Mouse (Mus musculus) hindlimb bud, embryonic 11.5 days (tissue): ENCODE measurements around the gene Csf2.
A peak's percentile ranks its signal among the peaks of the same experiment; 100 is the strongest.
"Not testable (repeated sequence)": the region's sequence is repeated elsewhere in the genome, so short reads cannot be mapped to it uniquely, and the experiment has no call there.

ENCODE experiments used
- DNase-seq: peaks from one replicate; pipeline ENCODE4 v3.0.0-alpha.2; 2012; ENCODE audit warnings: low read depth, low spot score; ENCODE audit errors: extremely low spot score

The Csf2 gene

DNA sequence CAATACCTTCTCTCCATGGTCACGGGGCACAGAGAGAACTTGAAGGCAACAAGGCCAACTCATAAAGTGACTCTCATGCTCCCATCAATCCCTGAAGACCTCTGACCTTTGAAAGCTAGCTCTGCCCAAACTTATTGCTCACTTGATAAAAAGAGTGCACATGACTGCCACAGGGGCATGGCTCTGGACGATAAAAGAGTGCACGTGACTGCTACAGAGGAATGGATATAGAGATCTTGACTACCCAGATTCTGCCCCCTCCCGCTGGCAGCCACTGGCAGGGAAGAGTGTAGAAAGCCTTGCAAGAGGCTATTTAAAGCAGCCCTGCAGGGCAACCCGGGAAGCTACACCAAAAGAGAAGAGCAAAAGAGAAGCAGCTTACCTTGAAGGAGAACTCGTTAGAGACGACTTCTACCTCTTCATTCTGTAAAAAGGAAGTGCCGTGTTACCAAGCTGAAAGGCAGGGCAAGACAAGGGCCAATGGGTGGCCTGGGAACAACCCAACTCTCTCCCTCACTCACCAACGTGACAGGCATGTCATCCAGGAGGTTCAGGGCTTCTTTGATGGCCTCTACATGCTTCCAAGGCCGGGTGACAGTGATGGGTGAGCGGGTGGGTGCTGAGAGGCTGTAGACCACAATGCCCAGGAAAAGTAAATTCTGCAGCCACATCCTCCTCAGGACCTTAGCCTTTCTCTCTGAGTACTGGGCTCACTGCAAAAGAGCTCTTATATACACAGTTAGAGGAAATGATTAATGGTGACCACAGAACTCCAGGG lies at the start of gene Csf2:
Csf2 (minus strand) TSS at position 728 of the 778 bp plus-strand sequence.
- no peak for DNase-seq

DNA sequence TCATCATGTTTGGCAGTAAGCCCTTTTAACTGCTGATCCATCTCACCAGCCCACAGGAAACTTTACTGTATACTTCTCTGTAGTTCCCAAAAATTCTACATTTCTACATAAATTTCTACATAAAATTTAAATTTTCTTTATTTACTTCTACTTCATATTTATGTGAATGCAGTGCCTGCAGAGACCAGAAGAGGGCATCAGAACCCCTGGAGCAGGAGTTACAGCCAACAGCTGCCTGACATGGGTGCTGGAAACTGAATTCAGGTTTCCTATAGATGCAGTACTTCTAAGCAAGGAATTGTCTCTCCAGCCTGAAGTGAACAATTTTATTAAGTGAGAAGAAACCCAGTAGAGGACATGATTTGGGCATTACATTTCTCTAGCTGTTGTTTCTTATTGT lies 49.3 kb upstream of the Csf2 start:
- no peak for DNase-seq

DNA sequence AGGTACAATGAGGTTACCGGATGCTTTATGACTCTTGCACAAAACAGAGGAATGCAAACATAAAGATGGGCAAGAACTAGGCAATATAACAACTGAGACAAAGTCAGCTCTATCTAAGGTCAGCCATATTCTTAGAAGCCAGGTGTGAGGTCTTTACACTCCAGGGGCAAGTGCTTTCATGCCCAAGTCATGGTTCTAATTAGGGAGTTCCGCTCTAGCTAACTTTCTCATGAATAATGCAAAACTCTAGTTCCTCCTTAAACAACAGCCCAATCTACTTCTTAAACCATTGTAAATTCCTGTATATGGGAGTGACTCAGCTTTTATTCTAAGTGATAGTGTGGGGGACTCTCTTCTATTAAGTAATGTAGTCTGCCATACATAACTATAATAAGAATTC lies 48.0 kb upstream of the Csf2 start:
- not testable (repeated sequence) for DNase-seq

GRCm38 (mm10) chr11:54296734-54297133 lies 47.3 kb upstream of the Csf2 start:
- DNase-seq: no peak

DNA sequence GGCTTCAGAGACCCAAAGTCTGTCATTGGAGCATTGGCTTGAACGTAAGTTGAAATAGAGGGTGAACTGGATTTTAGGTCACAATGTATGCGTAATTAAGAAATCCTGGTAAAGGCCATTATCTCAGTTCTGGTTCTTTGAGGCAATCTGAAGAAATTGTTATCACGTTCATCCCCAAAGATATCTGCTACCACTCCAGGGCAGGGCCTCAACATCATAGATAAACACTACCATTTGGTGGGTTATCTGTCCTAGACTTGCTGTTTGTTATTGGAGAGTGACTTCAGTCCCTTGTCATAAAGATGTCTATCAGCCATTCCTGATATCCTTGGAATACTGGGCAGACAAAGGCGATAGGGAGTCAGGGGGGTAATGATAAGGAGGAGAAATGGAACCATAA lies 46.5 kb upstream of the Csf2 start:
- DNase-seq: no peak

DNA sequence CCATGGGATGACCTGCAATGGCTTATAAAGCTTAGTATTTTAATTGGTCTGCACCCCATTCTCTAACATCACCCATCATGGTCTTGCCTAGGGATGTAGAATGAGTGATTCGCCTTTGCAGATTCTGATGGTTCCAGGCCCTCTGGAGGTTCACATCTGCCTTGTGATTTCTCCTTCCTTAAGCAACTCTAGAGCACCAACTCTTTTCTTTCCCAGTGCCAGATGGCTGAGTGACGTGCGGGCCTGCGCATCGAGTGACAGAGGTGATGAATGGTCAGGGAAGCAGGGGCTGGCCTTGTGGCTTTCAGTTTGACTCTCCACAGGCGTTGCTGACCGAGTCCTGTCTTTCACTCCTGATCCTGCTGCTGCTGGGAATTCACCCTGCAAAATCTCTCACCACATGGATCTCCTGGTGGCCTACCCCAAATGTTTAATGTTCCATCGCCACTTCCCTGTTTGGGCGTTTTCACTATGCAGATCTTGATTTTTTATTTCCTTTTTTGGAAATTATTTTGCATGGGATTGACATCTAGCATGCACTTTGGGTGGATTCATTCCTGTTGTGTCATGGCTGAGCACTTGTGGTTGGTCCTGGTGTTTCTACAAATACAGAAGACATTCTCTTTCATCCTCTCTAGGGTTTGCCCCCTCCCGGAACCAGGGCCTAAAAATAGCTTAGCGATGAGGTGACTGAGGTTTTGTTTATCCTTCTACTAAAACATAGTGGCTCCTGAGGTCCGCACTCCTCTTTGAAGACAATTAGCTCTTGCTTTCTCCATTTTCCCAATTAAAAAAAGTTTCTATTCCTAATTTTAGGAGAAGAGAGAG lies 44.7 kb upstream of the Csf2 start:
- DNase-seq: no peak

DNA sequence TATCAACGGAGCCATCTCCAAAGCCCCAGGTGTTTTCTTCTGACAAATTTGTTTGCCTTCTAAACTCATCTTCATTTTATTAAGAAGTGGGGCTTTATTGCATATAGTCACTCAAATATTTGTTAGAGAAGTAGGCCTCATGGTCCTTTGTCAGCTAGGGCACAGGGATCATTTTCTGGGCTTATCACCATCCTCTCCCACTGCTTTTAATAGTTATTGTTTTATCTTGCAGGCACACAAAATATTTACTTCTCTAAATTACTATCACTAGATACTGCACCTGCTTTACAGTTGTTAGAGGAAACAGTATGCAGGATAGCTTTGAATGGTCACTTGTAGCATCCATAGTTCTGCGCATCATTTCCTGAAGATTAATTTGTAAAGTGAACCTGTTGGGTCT lies 42.7 kb upstream of the Csf2 start:
- DNase-seq: no peak

DNA sequence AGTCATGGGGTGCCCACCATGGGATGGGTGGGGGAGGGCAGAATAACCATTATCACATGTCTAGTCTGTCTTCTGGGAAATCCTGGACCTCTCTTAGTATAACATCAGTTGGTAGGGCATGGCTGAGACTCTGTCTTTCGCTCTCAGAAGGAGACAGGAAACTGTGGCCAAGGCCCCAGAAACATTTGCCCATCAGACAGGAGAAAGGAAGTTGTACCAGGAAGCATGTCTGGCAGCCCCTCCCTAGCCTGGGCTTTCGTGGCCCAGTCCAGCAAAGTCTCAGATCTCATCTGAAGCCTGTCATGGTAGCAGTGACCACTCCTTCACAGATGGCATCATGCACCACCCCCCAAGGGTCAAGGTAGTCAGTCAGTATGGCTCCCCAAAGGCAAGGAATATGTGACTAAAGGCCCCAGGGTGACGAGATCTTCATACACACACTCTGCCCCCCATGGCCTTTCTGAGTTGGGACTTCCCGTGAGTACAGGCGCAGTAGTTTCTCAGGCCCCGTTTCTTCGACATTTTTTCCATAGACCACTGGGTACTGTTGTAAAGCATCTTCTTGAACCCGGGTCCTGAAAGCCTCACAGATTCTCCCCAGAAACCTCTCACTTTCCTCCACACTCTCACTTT lies 38.5 kb upstream of the Csf2 start:
- DNase-seq: no peak

DNA sequence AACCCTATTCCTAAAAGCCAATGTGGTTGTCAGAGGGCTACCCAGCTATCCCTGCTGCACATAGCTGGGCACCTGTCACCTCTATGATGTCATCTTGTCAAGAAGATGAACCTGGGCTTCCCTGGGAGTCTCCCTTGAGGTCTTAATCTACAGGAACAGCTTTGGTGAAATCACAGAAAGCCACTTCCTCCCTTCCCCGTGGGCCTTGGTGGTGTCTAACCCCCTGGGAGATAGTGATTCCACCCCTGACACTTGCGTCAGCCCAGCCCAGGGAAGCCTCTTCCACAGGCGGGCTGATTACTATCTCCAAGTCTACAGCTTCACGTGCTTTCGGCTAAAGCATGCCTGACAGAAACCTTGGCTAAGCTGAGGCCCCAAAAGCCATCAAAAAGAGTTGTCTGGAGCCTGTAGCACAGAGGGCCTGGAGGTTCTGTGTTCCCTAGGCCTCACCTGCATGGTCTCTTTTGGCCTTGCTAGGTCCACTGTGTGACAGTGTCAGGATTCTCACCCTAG lies 22.0 kb upstream of the Csf2 start:
- no peak for DNase-seq

DNA sequence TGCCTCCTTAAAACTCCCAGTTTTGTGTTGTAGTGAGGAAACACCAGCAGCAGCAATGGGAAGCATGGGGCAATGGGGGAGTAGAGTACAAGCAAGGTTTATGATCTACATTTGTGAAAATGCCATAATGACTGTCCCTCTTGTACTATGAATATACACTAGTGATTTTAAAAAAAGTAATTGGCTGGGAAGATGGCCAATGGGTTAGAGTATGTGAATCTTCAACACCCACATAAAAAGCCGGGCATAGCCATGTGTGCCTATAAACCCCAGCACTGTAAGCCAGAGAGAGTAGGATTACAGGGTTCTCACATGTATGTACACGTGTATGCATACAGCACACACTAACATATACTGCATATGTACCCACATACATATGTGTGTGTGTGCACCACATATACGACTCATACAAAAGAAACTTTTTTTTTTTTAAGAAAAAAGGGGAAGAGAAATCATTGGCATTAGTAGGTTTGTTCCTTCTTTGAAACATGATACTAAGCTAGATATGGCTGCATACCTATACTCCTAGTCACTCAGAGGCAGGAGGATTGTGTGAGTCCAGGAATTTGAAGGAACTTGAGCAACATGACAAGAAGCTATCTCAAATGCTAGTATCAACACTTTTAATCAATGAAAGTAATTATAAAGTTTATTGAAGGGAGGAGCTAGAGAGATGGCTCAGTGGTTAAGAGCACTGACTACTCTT lies 19.9 kb upstream of the Csf2 start:
- no peak for DNase-seq

- DNase-seq: no peak
Observed at GRCm38 (mm10) chr11:54267177-54267576, 17.7 kb upstream of the Csf2 start, which contains the start of gene Il3. TSS of gene Il3 (minus strand) at chr11:54267277.

GRCm38 (mm10) chr11:54264542-54264941 lies 15.1 kb upstream of the Csf2 start:
- peak; percentile 35 for DNase-seq

- no peak for DNase-seq
Observed at GRCm38 (mm10) chr11:54263405-54264031, 14.1 kb upstream of the Csf2 start.

DNA sequence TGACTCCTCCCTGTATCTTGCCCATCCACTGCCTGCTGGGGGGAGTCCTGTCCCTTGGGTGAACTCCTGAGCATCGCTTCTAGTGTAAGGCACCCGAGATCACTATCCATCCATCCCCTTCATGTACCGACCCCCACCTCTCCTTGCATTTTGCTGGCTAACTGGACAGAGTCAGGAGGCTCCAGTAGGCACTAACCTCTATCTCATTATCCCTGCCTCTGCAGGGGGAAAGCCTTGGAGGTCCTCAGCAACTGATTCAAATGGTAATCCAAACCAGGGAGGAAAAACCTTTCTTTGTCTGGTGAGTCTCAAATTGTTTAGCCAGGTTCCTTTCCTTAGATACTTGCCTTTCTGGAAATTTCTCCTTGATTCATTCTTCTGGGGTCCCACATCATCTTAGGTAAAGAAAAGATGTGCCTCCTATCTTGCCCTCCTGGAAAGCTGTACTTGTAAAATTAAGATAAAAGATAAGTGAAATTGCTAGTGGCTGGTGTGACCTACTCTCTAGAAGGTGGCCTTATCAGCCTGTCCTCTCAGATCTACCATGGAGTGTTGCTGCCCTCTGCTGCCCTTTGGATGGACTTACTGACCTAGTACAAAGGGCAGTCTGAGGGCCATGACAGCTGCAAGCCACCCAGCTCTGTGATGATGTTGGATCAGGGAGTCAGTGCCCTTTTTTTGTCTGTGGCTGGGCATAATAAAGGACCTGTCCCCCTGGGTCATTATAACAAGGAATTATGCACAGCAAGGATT lies 7.3 kb upstream of the Csf2 start:
- DNase-seq: peak; percentile 20

GRCm38 (mm10) chr11:54254114-54254513 lies 4.6 kb upstream of the Csf2 start:
- no peak for DNase-seq

DNA sequence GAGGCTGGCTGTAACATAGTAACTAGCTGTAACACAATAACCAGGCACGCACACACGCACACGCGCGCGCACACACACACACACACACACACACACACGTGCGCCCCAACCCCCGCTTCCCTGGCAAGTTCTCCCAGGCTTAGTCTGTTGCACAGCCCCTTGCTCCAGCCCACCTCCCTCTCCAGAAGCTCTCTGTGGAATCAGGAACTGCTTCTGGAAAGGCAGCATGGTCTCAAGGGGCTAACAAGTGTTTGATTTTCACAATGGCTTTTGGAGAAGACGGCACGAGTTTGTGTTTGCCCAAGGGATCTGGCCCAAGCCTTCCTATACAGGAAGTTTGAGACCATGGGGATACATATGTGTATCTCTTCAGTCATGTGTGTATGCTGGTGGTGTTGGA lies 1.1 kb upstream of the Csf2 start:
- no peak for DNase-seq

GRCm38 (mm10) chr11:54249748-54250147 lies 281 bp upstream of the Csf2 start:
- no peak for DNase-seq

- no peak for DNase-seq
Observed at GRCm38 (mm10) chr11:54247251-54247950, 2.1 kb downstream of the Csf2 start.

DNA sequence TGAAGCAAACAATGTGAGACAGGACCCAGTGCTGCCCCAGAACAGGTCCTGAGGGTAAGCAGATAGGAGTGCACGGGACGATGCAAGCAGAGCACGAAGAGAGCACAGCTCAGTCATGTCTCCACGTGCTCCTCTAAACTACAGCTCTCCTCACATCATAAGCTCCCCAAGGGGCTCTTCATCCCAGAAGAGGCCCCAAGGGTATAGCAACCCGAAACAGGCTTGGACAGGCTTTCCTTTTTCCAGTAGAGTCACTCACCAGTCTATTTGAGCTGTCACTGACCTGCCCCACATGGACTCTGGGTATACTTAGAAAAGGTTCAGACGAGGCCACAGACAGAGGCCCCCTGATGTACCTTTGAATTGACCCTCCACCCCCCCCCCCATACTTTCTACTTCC lies 5.0 kb downstream of the Csf2 start:
- no peak for DNase-seq
